Mouse (Mus musculus) cortical plate, adult 2 months (tissue): ENCODE data around the gene Lasp1.

Source experiments
- CTCF ChIP-seq: fragments of 200-500 bp; IDR thresholded peaks from 2 replicates; pipeline ENCODE4 v1.5.1; 2011; ENCODE audit warnings: mild to moderate bottlenecking, control low read depth, low read length; ENCODE audit not compliant: insufficient read depth; ENCODE audit errors: extremely low read depth
- POLR2A ChIP-seq: fragments of 200-500 bp; IDR thresholded peaks from 2 replicates; pipeline ENCODE4 v1.6.1; 2011; ENCODE audit warnings: mild to moderate bottlenecking, low read length, control low read depth; ENCODE audit not compliant: insufficient read depth; ENCODE audit errors: extremely low read depth

DNA sequence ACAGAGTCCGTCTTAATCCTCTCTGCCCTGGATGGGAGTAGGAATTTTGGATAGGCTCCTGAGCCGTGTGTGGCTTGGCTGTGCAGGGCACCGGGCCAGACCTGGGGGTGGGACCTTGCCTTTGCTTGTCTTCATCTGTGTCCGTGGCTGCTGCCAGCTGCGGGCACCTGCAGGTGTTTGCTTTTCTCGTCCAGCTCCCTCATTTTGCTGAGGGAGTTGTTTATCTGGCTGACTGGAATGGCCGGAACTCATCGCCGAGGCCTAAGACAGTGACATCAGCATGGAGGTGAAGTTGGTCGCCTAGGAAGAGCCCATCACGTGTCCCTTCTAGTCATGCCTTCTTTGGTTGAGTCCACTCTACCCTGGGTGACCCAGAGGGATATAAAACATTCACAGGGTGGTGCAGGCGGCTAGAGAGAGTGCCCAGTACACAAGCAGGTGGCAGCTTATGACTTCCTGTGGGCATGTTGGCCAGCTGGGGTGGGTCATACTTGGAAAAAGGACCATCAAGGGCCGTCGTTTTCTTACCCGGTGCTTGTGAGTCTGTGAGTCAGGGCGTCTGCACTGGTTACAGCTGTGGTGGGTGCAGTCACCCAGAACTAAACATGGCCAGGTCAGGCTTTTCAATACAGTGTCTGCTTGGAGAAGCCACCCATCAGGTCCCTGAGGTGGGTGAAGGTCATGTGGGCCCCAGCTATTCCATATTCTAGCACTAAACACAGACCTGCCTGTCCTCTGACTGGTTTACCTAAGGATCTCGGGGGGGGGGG is 15.1 kb downstream of the Lasp1 start:
- no peak for TF ChIP-seq POLR2A
- TF ChIP-seq CTCF: no peak
